Mouse (Mus musculus) heart, postnatal 0 days (tissue): ENCODE data around the gene AU015836.

ENCODE experiments used
- CTCF ChIP-seq: IDR thresholded peaks from 2 replicates; pipeline ENCODE4 v1.5.1; 2016; ENCODE audit warnings: antibody characterized with exemption, control low read depth, low read depth
- EP300 ChIP-seq: IDR thresholded peaks from 2 replicates; pipeline ENCODE4 v1.6.1; 2016; ENCODE audit warnings: antibody characterized with exemption, low read depth

DNA sequence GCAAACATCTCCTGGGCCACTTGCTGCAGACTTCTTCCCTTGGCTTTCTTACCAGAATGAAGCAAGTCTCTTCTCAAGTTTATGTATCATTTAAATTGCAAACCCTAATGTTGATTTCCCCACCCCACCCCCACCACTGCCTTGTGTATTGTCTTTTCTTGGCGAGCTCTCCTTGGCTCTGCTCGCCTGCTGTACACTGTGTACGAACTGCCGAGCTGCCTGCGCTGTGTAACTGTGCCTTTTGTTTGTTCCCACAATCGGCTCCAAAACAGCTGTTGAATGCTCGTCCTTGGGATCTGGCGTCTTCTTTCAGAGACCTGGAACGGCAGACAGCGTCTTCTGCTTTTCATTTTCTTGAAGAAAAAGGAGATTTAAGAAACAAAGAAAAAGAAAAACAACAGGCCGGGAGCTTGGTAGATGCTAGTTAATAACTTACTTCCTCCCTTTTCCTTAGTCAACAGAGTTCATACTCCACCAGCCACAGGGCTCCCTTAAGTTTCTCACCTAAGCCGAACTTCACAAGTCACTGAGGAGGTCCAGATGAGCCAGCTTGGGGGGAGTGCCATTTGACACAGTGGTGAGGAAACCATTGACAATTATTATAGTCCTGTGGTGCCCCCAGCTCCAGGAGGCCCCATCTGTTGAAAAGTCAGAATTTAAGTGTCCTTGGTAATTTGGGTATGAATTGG is 44.2 kb downstream of the AU015836 start:
- no peak for TF ChIP-seq CTCF
- no peak for TF ChIP-seq EP300
